Mouse (Mus musculus) layer of hippocampus, adult 2 months (tissue): Measurements from ENCODE around the gene Fbxo21. TPM values are rescaled to one million over a fixed set of nuclear protein-coding genes. Genes with fewer than 3 reads are reported as not detected.

ENCODE experiments used
- DNase-seq, 2 experiments: peaks; one replicate each; pipeline ENCODE4 v3.0.0; 2022; ENCODE audit warnings: low spot score in 2 of 2
- H3K27ac ChIP-seq: fragments of 200-600 bp; 2 replicates; pipeline ENCODE4 v1.8.1; 2022
- H3K4me3 ChIP-seq: fragments of 200-600 bp; 2 replicates; pipeline ENCODE4 v1.8.1; 2022; ENCODE audit warnings: mild to moderate bottlenecking
- CTCF ChIP-seq: fragments of 200-600 bp; conservative IDR thresholded peaks from 2 replicates; pipeline ENCODE4 v1.8.1; 2022; ENCODE audit warnings: antibody characterized with exemption, mild to moderate bottlenecking, moderate library complexity
- long read RNA-seq, 2 experiments: library from polyadenylated mRNA; stranded (forward); transcript quantifications; one replicate each; pipeline ENCODE4 v2.0.0; 2021; ENCODE audit warnings: borderline mapping rate in 2 of 2
- total RNA-seq, 2 experiments: library from RNA; stranded (reverse); gene quantifications; 2 replicates each; pipeline ENCODE4 v1.2.3; 2021

The Fbxo21 gene
- total RNA-seq = 100 to 1,000 TPM; 140 to 165 TPM
- long read RNA-seq, experiment 1, transcript Fbxo21-201 (12 exons, 3,883 nt) = major isoform, 150 of 244 reads
- long read RNA-seq, experiment 1, transcript Fbxo21-206 (12 exons, 3,959 nt) = minor isoform, 60 of 244 reads
- long read RNA-seq, experiment 1, partial matches to known transcripts = 16 of 244 reads
- long read RNA-seq, experiment 1, other reads (novel, unspliced or antisense) = 17 of 244 reads
- long read RNA-seq, experiment 2, transcript Fbxo21-201 (12 exons, 3,883 nt) = major isoform, 188 of 320 reads
- long read RNA-seq, experiment 2, transcript Fbxo21-206 (12 exons, 3,959 nt) = minor isoform, 86 of 320 reads
- long read RNA-seq, experiment 2, partial matches to known transcripts = 18 of 320 reads
- long read RNA-seq, experiment 2, other reads (novel, unspliced or antisense) = 27 of 320 reads

GRCm38 (mm10) chr5:117976657-117977500, at the start of gene Fbxo21:
Gene Fbxo21 (plus strand): TSS chr5:117976730.
- peak; percentile 34 for TF ChIP-seq CTCF
- Histone ChIP-seq H3K4me3 (peak within 1 kb of the TSS; percentile 79), H3K27ac (peak within 1 kb of the TSS; percentile 99)
- peak; percentile 97 to 99 for DNase-seq

- H3K27ac ChIP-seq = no peak overlapping the region
These were observed 48.0 kb upstream of the Fbxo21 start for GRCm38 (mm10) chr5:117928553-117928952.

GRCm38 (mm10) chr5:117932222-117932621, 44.3 kb upstream of the Fbxo21 start:
- Histone ChIP-seq H3K27ac (no peak overlapping the region), H3K4me3 (no peak overlapping the region)
- no peak for TF ChIP-seq CTCF
- DNase-seq = no peak

More at GRCm38 (mm10) chr5:117928553-117928952, 48.0 kb upstream of the Fbxo21 start:
- DNase-seq = no peak
- TF ChIP-seq CTCF = peak; percentile 58
- H3K4me3 ChIP-seq = no peak overlapping the region

- H3K4me3 ChIP-seq = no peak overlapping the region
- TF ChIP-seq CTCF = peak; percentile 79
- no peak overlapping the region for H3K27ac ChIP-seq
- peak; percentile 82 to 94 for DNase-seq
These were observed 43.7 kb upstream of the Fbxo21 start for GRCm38 (mm10) chr5:117932862-117933261.

- H3K27ac ChIP-seq = no peak overlapping the region
- no peak overlapping the region for H3K4me3 ChIP-seq
- no peak for TF ChIP-seq CTCF
- no peak for DNase-seq
These were observed 40.2 kb upstream of the Fbxo21 start for GRCm38 (mm10) chr5:117936346-117936745.

- no peak for TF ChIP-seq CTCF
- Histone ChIP-seq H3K4me3 (no peak overlapping the region), H3K27ac (no peak overlapping the region)
- no peak for DNase-seq
These were observed 39.3 kb upstream of the Fbxo21 start for GRCm38 (mm10) chr5:117937186-117937585.

GRCm38 (mm10) chr5:117938182-117938581, 38.3 kb upstream of the Fbxo21 start:
- no peak overlapping the region for H3K4me3 ChIP-seq
- no peak overlapping the region for H3K27ac ChIP-seq
- DNase-seq = peak in 1 of 2 experiments; percentile 35
- TF ChIP-seq CTCF = peak; percentile 77

- TF ChIP-seq CTCF = no peak
- H3K27ac ChIP-seq = no peak overlapping the region
- DNase-seq = peak; percentile 47 to 71
- H3K4me3 ChIP-seq = no peak overlapping the region
These were observed 37.1 kb upstream of the Fbxo21 start for GRCm38 (mm10) chr5:117939402-117939801.

GRCm38 (mm10) chr5:117941552-117941951, 35.0 kb upstream of the Fbxo21 start:
- TF ChIP-seq CTCF = peak; percentile 59
- no peak overlapping the region for H3K4me3 ChIP-seq
- no peak for DNase-seq
- H3K27ac ChIP-seq = no peak overlapping the region

GRCm38 (mm10) chr5:117946605-117947004, 29.9 kb upstream of the Fbxo21 start:
- peak; percentile 100 for TF ChIP-seq CTCF

GRCm38 (mm10) chr5:117949393-117949792, 27.1 kb upstream of the Fbxo21 start:
- TF ChIP-seq CTCF = no peak
- no peak overlapping the region for H3K4me3 ChIP-seq
- DNase-seq = no peak
- H3K27ac ChIP-seq = no peak overlapping the region

More at GRCm38 (mm10) chr5:117946605-117947004, 29.9 kb upstream of the Fbxo21 start:
- Histone ChIP-seq H3K27ac (no peak overlapping the region), H3K4me3 (no peak overlapping the region)
- peak; percentile 40 to 72 for DNase-seq

GRCm38 (mm10) chr5:117953893-117954292, 22.6 kb upstream of the Fbxo21 start:
- TF ChIP-seq CTCF = no peak
- Histone ChIP-seq H3K4me3 (no peak overlapping the region), H3K27ac (no peak overlapping the region)
- DNase-seq = no peak

- no peak overlapping the region for H3K27ac ChIP-seq
- H3K4me3 ChIP-seq = no peak overlapping the region
- no peak for TF ChIP-seq CTCF
- DNase-seq = no peak
These were observed 22.1 kb upstream of the Fbxo21 start for GRCm38 (mm10) chr5:117954429-117954828.
